Mouse (Mus musculus): Measurements from ENCODE around the gene Map2k1. TPM values are rescaled to one million over a fixed set of nuclear protein-coding genes. Genes with fewer than 3 reads are reported as not detected.
"Not testable (repeated sequence)": the region's sequence is repeated elsewhere in the genome, so short reads cannot be mapped to it uniquely, and the experiment has no call there.

The Map2k1 gene
- total RNA-seq (2012; rRNA removed) = 62.1 and 73.0 TPM in 2 replicates

GRCm38 (mm10) chr9:64253021-64253904 is at the start of gene Map2k1:
Gene Map2k1 (minus strand): TSS chr9:64253631.
- Histone ChIP-seq H3K36me3 (ENCODE audit: control insufficient read depth, insufficient read depth, low read length, poor library complexity, severe bottlenecking) (peaks cover 3% of the 10 kb centered on the region; the same call in 1 of the 2 replicates), H3K4me3 (ENCODE audit: insufficient read depth in 1 of 2, low read depth in 1 of 2, low read length in 2 of 2, poor library complexity in 1 of 2, severe bottlenecking in 1 of 2) (peak within 1 kb of the TSS; percentile 74 to 93), H3K9me3 (ENCODE audit: control insufficient read depth, insufficient read depth, low read depth, low read length) (no peaks in the 10 kb centered on the region), H3K27ac (ENCODE audit: insufficient read depth, low read depth, low read length, poor library complexity, severe bottlenecking) (peak within 1 kb of the TSS; percentile 58), H3K9ac (ENCODE audit: insufficient read depth, low read depth, low read length, poor library complexity, severe bottlenecking) (peak within 1 kb of the TSS; percentile 85), H3K4me1 (ENCODE audit: control insufficient read depth in 2 of 2, insufficient read depth in 2 of 2, low read length in 2 of 2, poor library complexity in 1 of 2) (peaks cover 0 to 7% of the 10 kb centered on the region in 2 experiments; a peak in 2 of 4 replicates)
- in situ Hi-C loops (cut with MboI; ENCODE audit: low sequenced_read_pairs in 2 of 2, unreplicated experiment in 2 of 2) = no loop called here
- TF ChIP-seq ZC3H11A (IDR thresholded peaks at IDR 0.05; ENCODE audit: borderline replicate concordance, low read depth, low read length) (no peak), MAFK (IDR thresholded peaks at IDR 0.05; ENCODE audit: insufficient read depth, low read depth, low read length) (no peak), CHD2 (IDR thresholded peaks at IDR 0.05; ENCODE audit: low read depth, low read length) (no peak), ZNF384 (IDR thresholded peaks at IDR 0.05; ENCODE audit: low read depth, low read length) (no peak), HCFC1 (IDR thresholded peaks at IDR 0.05; ENCODE audit: borderline replicate concordance, insufficient read depth, low read length) (no peak)
- peak; percentile 100 for DNase-seq (ENCODE audit: low read depth, low spot score)

- H3K4me1 ChIP-seq (ENCODE audit: control insufficient read depth in 2 of 2, insufficient read depth in 2 of 2, low read length in 2 of 2, poor library complexity in 1 of 2); H3K4me3 ChIP-seq (ENCODE audit: insufficient read depth in 1 of 2, low read depth in 1 of 2, low read length in 2 of 2, poor library complexity in 1 of 2, severe bottlenecking in 1 of 2); DNase-seq (ENCODE audit: low read depth, low spot score); H3K9me3 ChIP-seq (ENCODE audit: control insufficient read depth, insufficient read depth, low read depth, low read length); H3K27ac ChIP-seq (ENCODE audit: insufficient read depth, low read depth, low read length, poor library complexity, severe bottlenecking); in situ Hi-C loops (cut with MboI; ENCODE audit: low sequenced_read_pairs in 2 of 2, unreplicated experiment in 2 of 2); H3K9ac ChIP-seq (ENCODE audit: insufficient read depth, low read depth, low read length, poor library complexity, severe bottlenecking): not testable (repeated sequence)
- peaks cover 23% of the 10 kb centered on the region for H3K36me3 ChIP-seq (ENCODE audit: control insufficient read depth, insufficient read depth, low read length, poor library complexity, severe bottlenecking)
Measured at GRCm38 (mm10) chr9:64303086-64303485, 49.7 kb upstream of the Map2k1 start.

- Histone ChIP-seq H3K27ac (ENCODE audit: insufficient read depth, low read depth, low read length, poor library complexity, severe bottlenecking) (peak overlapping the region; percentile 43; the same call in 1 of the 2 replicates), H3K9ac (ENCODE audit: insufficient read depth, low read depth, low read length, poor library complexity, severe bottlenecking) (peak overlapping the region; percentile 99), H3K9me3 (ENCODE audit: control insufficient read depth, insufficient read depth, low read depth, low read length) (no peaks in the 10 kb centered on the region), H3K4me1 (ENCODE audit: control insufficient read depth in 2 of 2, insufficient read depth in 2 of 2, low read length in 2 of 2, poor library complexity in 1 of 2) (peaks cover 0 to 2% of the 10 kb centered on the region in 2 experiments; a peak in 3 of 4 replicates), H3K36me3 (ENCODE audit: control insufficient read depth, insufficient read depth, low read length, poor library complexity, severe bottlenecking) (peaks cover 6% of the 10 kb centered on the region), H3K4me3 (ENCODE audit: insufficient read depth in 1 of 2, low read depth in 1 of 2, low read length in 2 of 2, poor library complexity in 1 of 2, severe bottlenecking in 1 of 2) (peak overlapping the region; percentile 75 to 82)
- in situ Hi-C loops (cut with MboI; ENCODE audit: low sequenced_read_pairs in 2 of 2, unreplicated experiment in 2 of 2) = no loop called here
- no peak for DNase-seq (ENCODE audit: low read depth, low spot score)
- TF ChIP-seq ZNF384 (IDR thresholded peaks at IDR 0.05; ENCODE audit: low read depth, low read length) (no peak), MAFK (IDR thresholded peaks at IDR 0.05; ENCODE audit: insufficient read depth, low read depth, low read length) (no peak), ZC3H11A (IDR thresholded peaks at IDR 0.05; ENCODE audit: borderline replicate concordance, low read depth, low read length) (no peak), CHD2 (IDR thresholded peaks at IDR 0.05; ENCODE audit: low read depth, low read length) (no peak), HCFC1 (IDR thresholded peaks at IDR 0.05; ENCODE audit: borderline replicate concordance, insufficient read depth, low read length) (no peak)
Measured at GRCm38 (mm10) chr9:64282404-64282987, 29.1 kb upstream of the Map2k1 start.

- Histone ChIP-seq H3K36me3 (ENCODE audit: control insufficient read depth, insufficient read depth, low read length, poor library complexity, severe bottlenecking) (peaks cover 3% of the 10 kb centered on the region; the same call in 1 of the 2 replicates), H3K4me3 (ENCODE audit: insufficient read depth in 1 of 2, low read depth in 1 of 2, low read length in 2 of 2, poor library complexity in 1 of 2, severe bottlenecking in 1 of 2) (peak overlapping the region; percentile 75 to 82), H3K9ac (ENCODE audit: insufficient read depth, low read depth, low read length, poor library complexity, severe bottlenecking) (peak overlapping the region; percentile 99), H3K4me1 (ENCODE audit: control insufficient read depth in 2 of 2, insufficient read depth in 2 of 2, low read length in 2 of 2, poor library complexity in 1 of 2) (peaks cover 0 to 2% of the 10 kb centered on the region in 2 experiments; a peak in 3 of 4 replicates), H3K27ac (ENCODE audit: insufficient read depth, low read depth, low read length, poor library complexity, severe bottlenecking) (peak overlapping the region; percentile 77), H3K9me3 (ENCODE audit: control insufficient read depth, insufficient read depth, low read depth, low read length) (no peaks in the 10 kb centered on the region)
- TF ChIP-seq MAFK (IDR thresholded peaks at IDR 0.05; ENCODE audit: insufficient read depth, low read depth, low read length) = no peak
- TF ChIP-seq ZNF384 (IDR thresholded peaks at IDR 0.05; ENCODE audit: low read depth, low read length) = no peak
- no peak for TF ChIP-seq CHD2 (IDR thresholded peaks at IDR 0.05; ENCODE audit: low read depth, low read length)
- no peak for TF ChIP-seq ZC3H11A (IDR thresholded peaks at IDR 0.05; ENCODE audit: borderline replicate concordance, low read depth, low read length)
- TF ChIP-seq HCFC1 (IDR thresholded peaks at IDR 0.05; ENCODE audit: borderline replicate concordance, insufficient read depth, low read length) = no peak
- DNase-seq (ENCODE audit: low read depth, low spot score) = no peak
- in situ Hi-C loops (cut with MboI; ENCODE audit: low sequenced_read_pairs in 2 of 2, unreplicated experiment in 2 of 2) = no loop called here
Measured at GRCm38 (mm10) chr9:64281781-64282178, 28.3 kb upstream of the Map2k1 start.

Measured in ES-E14 (cell line).